Mouse (Mus musculus) thymus, postnatal 10 days (tissue): ENCODE results near the gene Celsr3.

ENCODE experiments used
- DNase-seq, 2 experiments: peaks; one replicate each; pipeline ENCODE4 v3.0.0; 2021; ENCODE audit warnings: low spot score in 2 of 2

Celsr3 gene

GRCm38 (mm10) chr9:108806831-108807230 is 19.3 kb upstream of the Celsr3 start:
- no peak for DNase-seq

- DNase-seq: no peak
Measured at GRCm38 (mm10) chr9:108807674-108808073, 18.4 kb upstream of the Celsr3 start.

- peak; percentile 88 to 99 for DNase-seq
Measured at GRCm38 (mm10) chr9:108808163-108808665, 17.9 kb upstream of the Celsr3 start, which contains the start of gene Nckipsd. TSS of gene Nckipsd (plus strand) at chr9:108808368.

- no peak for DNase-seq
Measured at GRCm38 (mm10) chr9:108809188-108809587, 16.9 kb upstream of the Celsr3 start.

- no peak for DNase-seq
Measured at GRCm38 (mm10) chr9:108809723-108810122, 16.4 kb upstream of the Celsr3 start.

GRCm38 (mm10) chr9:108810516-108810915 is 15.6 kb upstream of the Celsr3 start:
- no peak for DNase-seq

- no peak for DNase-seq
Measured at GRCm38 (mm10) chr9:108815557-108815956, 10.6 kb upstream of the Celsr3 start.

GRCm38 (mm10) chr9:108819495-108819894 is 6.6 kb upstream of the Celsr3 start:
- DNase-seq: peak in 1 of 2 experiments; percentile 46

GRCm38 (mm10) chr9:108820077-108820476 is 6.0 kb upstream of the Celsr3 start:
- DNase-seq: no peak

- no peak for DNase-seq
Measured at GRCm38 (mm10) chr9:108824144-108824685, 1.9 kb upstream of the Celsr3 start.

GRCm38 (mm10) chr9:108824755-108825413 is 1.2 kb upstream of the Celsr3 start:
- DNase-seq: no peak

- DNase-seq: peak; percentile 58 to 78
Measured at GRCm38 (mm10) chr9:108826700-108827340, 700 bp downstream of the Celsr3 start.

- DNase-seq: no peak
Measured at GRCm38 (mm10) chr9:108827454-108827853, 1.3 kb downstream of the Celsr3 start.

GRCm38 (mm10) chr9:108827906-108828305 is 1.8 kb downstream of the Celsr3 start:
- no peak for DNase-seq

- no peak for DNase-seq
Measured at GRCm38 (mm10) chr9:108831637-108832036, 5.5 kb downstream of the Celsr3 start.

- peak; percentile 41 to 47 for DNase-seq
Measured at GRCm38 (mm10) chr9:108832390-108833108, 6.4 kb downstream of the Celsr3 start.

GRCm38 (mm10) chr9:108842989-108843388 is 16.9 kb downstream of the Celsr3 start:
- DNase-seq: no peak

GRCm38 (mm10) chr9:108845390-108845789 is 19.3 kb downstream of the Celsr3 start:
- DNase-seq: no peak

GRCm38 (mm10) chr9:108847374-108847773 is 21.3 kb downstream of the Celsr3 start:
- no peak for DNase-seq

- no peak for DNase-seq
Measured at GRCm38 (mm10) chr9:108848419-108848818, 22.3 kb downstream of the Celsr3 start.

GRCm38 (mm10) chr9:108852976-108853375 is 26.9 kb downstream of the Celsr3 start, which contains the start of gene Slc26a6:
TSS of gene Slc26a6 (plus strand) at chr9:108853283.
- no peak for DNase-seq

- peak; percentile 81 to 84 for DNase-seq
Measured at GRCm38 (mm10) chr9:108853635-108854240, 27.6 kb downstream of the Celsr3 start.
